Mouse (Mus musculus) stomach, embryonic 16.5 days (tissue): ENCODE results near the gene Thrap3. TPM values are rescaled to one million over a fixed set of nuclear protein-coding genes. Genes with fewer than 3 reads are reported as not detected.

ENCODE experiments used
- ATAC-seq: fragments of 200-750 bp; cut with Nextera tagmentation; 2 replicates; pipeline ENCODE4 v1.8.0; 2017; ENCODE audit warnings: moderate number of reproducible peaks, moderate TSS enrichment; ENCODE audit not compliant: insufficient read depth, low FRiP score
- H3K27ac ChIP-seq: fragments of 300-500 bp; sonication (generic); 2 replicates; pipeline ENCODE4 v1.5.1; 2014; ENCODE audit warnings: low read length
- H3K27me3 ChIP-seq: fragments of 300-500 bp; sonication (generic); 2 replicates; pipeline ENCODE4 v1.6.1; 2014; ENCODE audit warnings: low read length, control low read depth, mixed read lengths; ENCODE audit not compliant: control insufficient read depth, insufficient read depth
- H3K36me3 ChIP-seq: fragments of 300-500 bp; sonication (generic); 2 replicates; pipeline ENCODE4 v1.6.1; 2014; ENCODE audit warnings: low read length; ENCODE audit not compliant: control insufficient read depth, insufficient read depth
- H3K4me1 ChIP-seq: fragments of 300-500 bp; sonication (generic); 2 replicates; pipeline ENCODE4 v1.6.1; 2014; ENCODE audit warnings: low read length, control low read depth, mixed read lengths; ENCODE audit not compliant: control insufficient read depth, insufficient read depth
- H3K4me2 ChIP-seq: fragments of 300-500 bp; sonication (generic); 2 replicates; pipeline ENCODE4 v1.6.1; 2014; ENCODE audit warnings: low read depth, low read length, mixed read lengths
- H3K4me3 ChIP-seq: fragments of 300-500 bp; sonication (generic); replicated peaks from 2 replicates; pipeline ENCODE4 v1.5.1; 2014; ENCODE audit warnings: mild to moderate bottlenecking, low read length
- H3K9ac ChIP-seq: fragments of 300-500 bp; sonication (generic); 2 replicates; pipeline ENCODE4 v1.6.1; 2014; ENCODE audit warnings: low read length
- H3K9me3 ChIP-seq: fragments of 300-500 bp; sonication (generic); replicated peaks from 2 replicates; pipeline ENCODE4 v1.6.1; 2016; ENCODE audit warnings: low read length, control low read depth; ENCODE audit not compliant: control insufficient read depth
- WGBS: fragments of 180-500 bp; shearing (Covaris S2); extraction: QIAGEN DNeasy Blood & Tissue Kit; methylation state at CpG from one replicate; pipeline ENCODE4 v1.1.7; 2014; 5-methylcytosine and 5-hydroxymethylcytosine counted together
- polyA plus RNA-seq: library from polyadenylated mRNA; unstranded; fragments of >200 nt; fragmentation: Nextera tagmentation; extraction: Ambion mirVana; gene quantifications from 2 replicates; pipeline ENCODE4 v1.2.1, GENCODE M21; 2015

The Thrap3 gene
- polyA plus RNA-seq, 1 experiment from 2014 or later, result 176 TPM

GRCm38 (mm10) chr4:126155869-126156268 lies 46.7 kb downstream of the Thrap3 start:
- Histone ChIP-seq H3K9ac (peak overlapping the region; percentile 20; the same call in 1 of the 2 replicates), H3K36me3 (0 out of 2 replicates have a peak, but pooled peaks cover 3% of the 10 kb centered on the region), H3K27me3 (no peaks in the 10 kb centered on the region), H3K4me2 (no peak overlapping the region), H3K4me1 (peaks cover 14% of the 10 kb centered on the region; the same call in 1 of the 2 replicates), H3K9me3 (no peaks in the 10 kb centered on the region), H3K27ac (peak overlapping the region; percentile 83), H3K4me3 (no peak overlapping the region)
- peak; percentile 22; the same call in 1 of the 2 replicates for ATAC-seq
- 13% methylated on average over 2 of the region's 2 CpGs for WGBS

- Histone ChIP-seq H3K9me3 (no peaks in the 10 kb centered on the region), H3K9ac (no peak overlapping the region), H3K27ac (peak overlapping the region; percentile 83), H3K4me1 (peaks cover 20% of the 10 kb centered on the region), H3K36me3 (0 out of 2 replicates have a peak, but pooled peaks cover 3% of the 10 kb centered on the region), H3K4me2 (no peak overlapping the region), H3K4me3 (no peak overlapping the region), H3K27me3 (no peaks in the 10 kb centered on the region)
- ATAC-seq, result no peak
- WGBS, result 20% methylated on average over 4 of the region's 4 CpGs
These were observed 47.4 kb downstream of the Thrap3 start for GRCm38 (mm10) chr4:126155183-126155582.

GRCm38 (mm10) chr4:126152864-126153263 lies 49.7 kb downstream of the Thrap3 start:
- ATAC-seq, result no peak
- no peak overlapping the region for H3K4me3 ChIP-seq
- 62% methylated on average over 14 of the region's 14 CpGs for WGBS
- no peak overlapping the region for H3K9ac ChIP-seq
- no peak overlapping the region for H3K27ac ChIP-seq
- 0 out of 2 replicates have a peak, but pooled peaks cover 3% of the 10 kb centered on the region for H3K36me3 ChIP-seq
- H3K27me3 ChIP-seq, result no peaks in the 10 kb centered on the region
- peaks cover 35% of the 10 kb centered on the region for H3K4me1 ChIP-seq
- H3K4me2 ChIP-seq, result no peak overlapping the region
- H3K9me3 ChIP-seq, result no peaks in the 10 kb centered on the region

DNA sequence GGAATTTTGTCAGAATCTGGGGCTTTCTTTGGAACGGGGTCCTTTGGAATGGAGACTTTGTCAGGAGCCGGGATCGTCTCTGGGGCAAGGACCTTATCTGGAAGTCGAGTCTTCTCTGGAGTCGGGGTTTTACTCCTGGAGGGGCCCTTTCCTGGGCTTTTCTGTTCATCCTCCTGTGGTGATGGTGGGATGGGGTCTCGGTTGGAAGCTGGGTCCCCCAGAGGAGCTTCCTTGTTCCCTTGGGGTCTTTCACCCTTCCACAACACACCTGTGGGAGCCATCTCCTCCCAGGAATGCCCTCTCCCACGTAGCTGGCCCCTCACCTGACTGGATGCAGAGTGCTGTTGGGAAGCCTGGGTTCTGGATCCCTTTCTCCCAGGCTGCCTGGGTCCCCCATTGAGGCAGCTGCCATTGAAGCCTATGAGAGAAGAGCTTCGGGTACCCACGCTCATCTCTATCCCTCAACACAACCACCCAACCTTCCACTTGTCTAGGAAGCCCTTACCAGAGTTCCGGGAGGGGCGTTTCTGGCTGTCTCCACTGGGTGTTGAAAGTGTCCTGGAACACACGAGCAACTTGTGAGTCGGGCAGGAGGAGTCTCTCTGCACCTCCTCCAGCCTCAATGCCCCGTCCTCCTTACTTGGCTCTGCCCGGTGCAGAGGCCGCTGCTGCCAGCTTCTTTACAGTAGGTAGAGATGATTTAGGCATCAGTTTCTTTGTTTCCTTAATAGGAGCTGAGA lies 50.7 kb downstream of the Thrap3 start:
- 85% methylated on average over 16 of the region's 16 CpGs for WGBS
- H3K36me3 ChIP-seq, result 0 out of 2 replicates have a peak, but pooled peaks cover 3% of the 10 kb centered on the region
- peaks cover 39% of the 10 kb centered on the region for H3K4me1 ChIP-seq
- H3K27ac ChIP-seq, result no peak overlapping the region
- no peaks in the 10 kb centered on the region for H3K27me3 ChIP-seq
- H3K4me3 ChIP-seq, result no peak overlapping the region
- ATAC-seq, result no peak
- H3K4me2 ChIP-seq, result no peak overlapping the region
- no peaks in the 10 kb centered on the region for H3K9me3 ChIP-seq
- H3K9ac ChIP-seq, result no peak overlapping the region

DNA sequence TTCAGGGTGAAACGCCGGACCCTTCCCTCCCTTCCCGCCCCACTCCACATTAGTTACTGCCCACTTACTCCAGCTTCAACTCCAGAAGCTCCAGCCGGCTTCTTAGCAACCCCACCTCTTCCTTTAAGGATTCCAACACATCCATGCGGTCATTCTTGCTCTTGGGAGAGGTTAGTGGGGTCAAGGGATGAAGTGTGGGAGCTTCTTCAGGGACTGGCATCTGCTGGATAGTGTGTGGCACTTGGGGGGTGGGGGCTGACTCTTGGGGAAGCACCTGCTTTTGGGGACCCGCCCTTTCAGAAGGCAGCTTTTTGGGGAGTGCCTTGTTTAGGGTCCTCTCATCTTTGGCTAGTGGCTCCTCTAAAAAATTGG lies 51.6 kb downstream of the Thrap3 start:
- Histone ChIP-seq H3K4me3 (peak overlapping the region; percentile 62), H3K9me3 (no peaks in the 10 kb centered on the region), H3K9ac (peak overlapping the region; percentile 43; the same call in 1 of the 2 replicates), H3K36me3 (no peaks in the 10 kb centered on the region), H3K27me3 (no peaks in the 10 kb centered on the region), H3K4me1 (peaks cover 39% of the 10 kb centered on the region), H3K4me2 (peak overlapping the region; percentile 81), H3K27ac (peak overlapping the region; percentile 96)
- no peak for ATAC-seq
- WGBS, result 55% methylated on average over 6 of the region's 6 CpGs

DNA sequence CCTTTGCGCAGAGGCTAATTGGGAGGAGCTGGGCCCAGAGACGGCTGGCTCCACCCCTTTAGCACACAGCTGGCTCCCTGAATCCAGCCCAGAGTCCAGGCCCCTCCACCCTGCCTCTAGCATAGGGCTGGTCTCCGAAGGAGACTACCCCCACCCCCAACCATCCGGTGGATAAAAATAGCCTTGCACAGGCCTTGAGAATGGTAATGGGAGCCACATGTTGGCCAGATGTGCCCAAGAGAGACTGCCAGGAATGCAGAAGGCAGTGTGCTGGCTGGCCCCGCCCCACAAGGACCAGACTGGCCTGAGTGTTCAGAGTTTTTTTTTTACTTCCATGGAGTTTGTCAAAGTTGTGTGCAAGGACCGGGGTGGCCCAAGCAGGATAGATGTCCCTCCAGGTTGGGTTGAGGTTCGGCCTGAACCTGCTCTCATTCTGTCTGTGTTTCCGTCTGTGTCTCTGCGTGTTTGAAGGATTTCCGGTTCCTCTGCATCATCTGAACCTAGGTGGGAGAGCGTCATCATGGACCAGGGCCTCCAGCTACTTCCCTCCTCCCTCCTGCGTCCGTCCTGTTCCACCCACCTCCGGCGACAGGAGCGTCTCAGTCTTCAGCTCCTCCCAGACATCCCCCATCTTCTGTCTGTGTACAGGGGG lies 52.1 kb downstream of the Thrap3 start:
- Histone ChIP-seq H3K27me3 (no peaks in the 10 kb centered on the region), H3K9me3 (no peaks in the 10 kb centered on the region), H3K36me3 (no peaks in the 10 kb centered on the region), H3K4me3 (peak overlapping the region; percentile 62), H3K4me2 (peak overlapping the region; percentile 81), H3K27ac (peak overlapping the region; percentile 96), H3K9ac (peak overlapping the region; percentile 43; the same call in 1 of the 2 replicates), H3K4me1 (peaks cover 34% of the 10 kb centered on the region)
- 31% methylated on average over 16 of the region's 16 CpGs for WGBS
- ATAC-seq, result peak; percentile 77

GRCm38 (mm10) chr4:126149798-126150197 lies 52.8 kb downstream of the Thrap3 start:
- no peak for ATAC-seq
- 35% methylated on average over 10 of the region's 10 CpGs for WGBS
- peak overlapping the region; percentile 87 for H3K9ac ChIP-seq

DNA sequence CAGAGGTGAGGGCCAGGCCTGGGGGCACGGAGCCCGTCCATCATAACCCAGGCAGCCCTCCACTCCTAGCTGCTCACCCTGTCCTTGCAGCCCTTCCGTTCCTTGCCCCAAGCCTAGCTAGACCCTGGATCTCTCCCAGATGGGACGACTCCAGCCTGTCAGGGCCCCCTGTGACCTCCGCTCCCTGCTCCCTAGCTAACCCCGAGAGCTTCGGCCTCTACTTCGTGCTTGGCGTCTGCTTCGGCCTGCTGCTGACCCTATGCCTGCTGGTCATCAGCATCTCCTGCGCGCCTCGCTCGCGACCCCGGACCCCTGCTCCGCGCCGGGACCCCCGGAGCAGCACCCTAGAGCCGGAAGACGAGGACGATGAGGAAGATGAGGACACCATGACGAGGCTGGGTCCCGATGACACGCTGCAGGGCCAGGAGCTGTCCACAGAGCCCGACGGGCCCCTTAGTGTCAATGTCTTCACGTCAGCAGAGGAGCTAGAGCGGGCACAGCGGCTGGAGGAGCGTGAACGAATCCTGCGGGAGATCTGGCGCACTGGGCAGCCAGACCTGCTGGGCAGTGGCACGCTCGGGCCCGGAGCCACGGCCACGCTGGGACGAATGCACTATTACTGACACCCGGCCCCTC lies 53.4 kb downstream of the Thrap3 start:
- Histone ChIP-seq H3K9ac (peak overlapping the region; percentile 87), H3K9me3 (no peaks in the 10 kb centered on the region), H3K4me1 (peaks cover 29% of the 10 kb centered on the region), H3K36me3 (no peaks in the 10 kb centered on the region), H3K27me3 (no peaks in the 10 kb centered on the region), H3K4me3 (peak overlapping the region; percentile 62), H3K27ac (peak overlapping the region; percentile 96), H3K4me2 (peak overlapping the region; percentile 81)
- ATAC-seq, result no peak
- 26% methylated on average over 42 of the region's 42 CpGs for WGBS

More at GRCm38 (mm10) chr4:126149798-126150197, 52.8 kb downstream of the Thrap3 start:
- H3K36me3 ChIP-seq, result no peaks in the 10 kb centered on the region
- H3K4me2 ChIP-seq, result peak overlapping the region; percentile 81
- H3K4me3 ChIP-seq, result peak overlapping the region; percentile 62
- H3K9me3 ChIP-seq, result no peaks in the 10 kb centered on the region
- peak overlapping the region; percentile 96 for H3K27ac ChIP-seq
- peaks cover 29% of the 10 kb centered on the region for H3K4me1 ChIP-seq
- H3K27me3 ChIP-seq, result no peaks in the 10 kb centered on the region
